Mouse (Mus musculus) induced T-regulatory cell, adult 2 months (primary cell): ENCODE results near the gene Snd1.
A peak's percentile ranks its signal among the peaks of the same experiment; 100 is the strongest.

Experiments
- DNase-seq: peaks from one replicate; pipeline ENCODE4 v3.0.0-alpha.2; 2012; ENCODE audit warnings: low read depth

The Snd1 gene

DNA sequence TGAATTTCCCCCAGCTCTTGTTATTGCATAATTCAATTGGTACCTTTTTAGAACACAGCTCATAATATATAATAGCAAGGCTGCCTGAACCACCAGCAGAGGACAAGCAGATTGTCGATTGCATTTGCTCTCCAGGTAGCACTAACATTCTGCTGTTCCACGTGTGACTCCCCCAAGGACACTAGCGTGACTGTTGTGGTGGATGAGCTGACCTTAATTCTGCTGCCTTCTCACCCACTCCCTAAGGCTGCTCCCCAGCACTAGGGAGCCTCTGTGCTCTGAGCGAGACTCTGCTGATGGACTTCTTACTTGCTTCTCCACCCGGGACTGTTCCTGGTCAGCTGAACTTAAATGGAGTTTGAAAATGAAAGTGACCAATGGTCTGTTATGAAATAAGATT, 329.8 kb downstream of the Snd1 start:
- no peak for DNase-seq

DNA sequence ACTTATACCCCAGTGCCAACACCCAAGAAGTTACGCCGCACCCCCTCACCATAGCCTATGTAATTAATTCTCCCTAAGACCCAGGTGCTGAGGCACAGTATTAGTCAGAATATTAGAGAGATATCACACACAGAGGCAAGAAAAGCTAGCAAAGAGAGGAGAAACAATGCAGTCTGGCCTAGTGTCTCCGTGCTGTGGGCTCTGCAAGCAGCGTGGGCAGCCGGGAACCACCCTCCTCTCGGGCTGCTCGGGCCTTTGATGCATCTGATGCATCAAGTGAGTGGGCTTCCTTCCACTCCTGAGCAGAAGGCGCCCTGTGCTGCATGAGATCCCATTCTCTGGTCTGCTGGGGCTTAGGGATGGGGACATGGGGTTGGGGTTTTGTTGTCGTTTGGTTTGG, 338.1 kb downstream of the Snd1 start:
- no peak for DNase-seq

DNA sequence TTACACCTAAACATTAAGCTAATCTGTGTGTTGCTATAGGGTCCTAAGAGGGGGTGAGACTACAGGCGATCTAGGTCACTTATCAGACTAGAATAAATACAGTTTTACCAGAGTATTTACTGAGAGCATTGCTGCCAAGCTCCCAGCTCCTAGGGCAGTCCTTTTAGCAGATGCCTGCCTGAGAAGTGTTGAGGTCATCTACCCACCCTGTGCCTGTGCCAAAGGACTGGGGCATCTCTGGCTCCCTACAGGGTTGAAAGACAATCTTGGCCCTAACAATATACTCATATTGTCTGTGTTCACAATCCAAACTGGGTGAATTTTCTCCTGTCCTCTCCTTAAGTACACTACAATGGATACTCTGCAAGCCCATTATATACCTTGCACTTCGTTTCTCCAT, 340.0 kb downstream of the Snd1 start:
- no peak for DNase-seq

DNA sequence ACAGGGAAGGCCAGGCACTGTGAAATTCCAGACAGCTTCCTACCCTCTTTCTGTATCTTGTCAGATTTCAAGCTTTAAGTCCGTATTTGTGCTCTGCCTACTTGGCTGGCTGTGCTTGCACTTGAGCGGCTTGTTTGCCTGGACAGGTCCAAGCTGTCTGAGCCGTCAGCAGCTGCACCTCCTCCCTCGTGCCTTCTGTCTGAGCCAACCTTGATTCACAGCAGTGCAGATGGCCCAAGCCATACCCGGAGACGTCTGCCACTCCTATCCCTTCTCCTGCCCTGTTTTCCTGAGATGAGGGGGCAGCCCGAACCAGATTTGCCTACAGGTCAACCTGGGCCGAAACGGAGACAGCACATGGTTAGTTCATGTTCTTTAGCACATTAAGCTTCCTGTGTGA, 342.1 kb downstream of the Snd1 start:
- DNase-seq: no peak

DNA sequence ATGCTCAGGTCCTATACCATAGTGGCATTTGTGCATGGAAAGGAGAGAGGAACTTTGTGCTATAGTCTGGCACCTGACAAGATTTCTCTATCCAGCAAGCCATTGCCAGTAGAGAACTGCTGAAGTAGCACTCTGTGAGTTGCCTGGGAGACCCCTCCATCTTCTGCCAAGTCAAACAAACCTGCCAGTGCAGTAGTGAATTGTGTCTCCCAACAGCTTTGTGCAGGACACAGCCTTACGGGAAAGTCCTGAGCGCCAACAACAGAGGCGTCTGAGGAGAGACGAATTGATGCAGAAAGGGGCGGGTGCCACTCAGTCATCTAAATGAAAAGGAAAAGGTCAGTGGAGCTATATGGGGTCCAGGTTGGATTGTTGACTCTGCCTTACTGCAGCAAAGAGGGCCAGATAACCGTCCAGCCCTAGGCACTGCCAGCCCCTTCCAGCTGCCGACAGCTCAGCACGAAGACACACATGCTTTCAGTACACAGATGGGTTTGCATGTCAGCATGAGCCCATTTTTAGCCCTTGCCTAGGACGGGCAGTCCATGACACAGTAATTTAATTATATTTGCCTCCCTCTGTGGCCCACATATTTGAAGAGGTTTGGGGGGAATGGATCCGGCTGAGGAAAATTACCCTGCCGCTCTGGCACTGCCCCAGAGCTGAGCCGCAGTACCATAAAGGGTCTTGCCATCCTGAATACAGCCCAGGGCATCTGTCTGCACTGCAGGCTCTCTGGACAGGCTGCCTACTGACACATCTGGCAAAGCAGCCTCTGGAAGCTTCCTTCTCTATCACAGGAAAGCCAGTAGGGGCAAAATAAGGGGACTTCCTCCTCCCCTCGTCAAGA, 344.8 kb downstream of the Snd1 start:
- no peak for DNase-seq

DNA sequence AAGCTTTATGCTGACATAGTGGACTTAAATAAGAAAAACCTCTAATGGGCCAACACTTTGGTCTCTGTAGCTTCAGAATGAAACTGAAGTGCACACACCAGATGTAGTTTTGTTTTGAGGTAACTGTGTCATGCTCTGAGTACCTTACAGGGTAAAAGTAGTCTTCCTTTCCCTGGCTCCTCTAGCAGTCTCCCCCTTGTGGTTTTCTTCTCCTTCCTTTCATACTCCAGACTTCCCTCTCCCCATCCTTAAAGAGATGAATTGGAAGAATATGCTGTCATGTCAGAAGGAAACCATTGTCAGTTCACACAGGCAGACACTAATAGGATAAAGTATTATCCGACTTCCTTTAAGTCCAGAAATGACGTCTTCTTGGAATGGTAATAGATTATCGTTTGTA, 347.4 kb downstream of the Snd1 start:
- no peak for DNase-seq

DNA sequence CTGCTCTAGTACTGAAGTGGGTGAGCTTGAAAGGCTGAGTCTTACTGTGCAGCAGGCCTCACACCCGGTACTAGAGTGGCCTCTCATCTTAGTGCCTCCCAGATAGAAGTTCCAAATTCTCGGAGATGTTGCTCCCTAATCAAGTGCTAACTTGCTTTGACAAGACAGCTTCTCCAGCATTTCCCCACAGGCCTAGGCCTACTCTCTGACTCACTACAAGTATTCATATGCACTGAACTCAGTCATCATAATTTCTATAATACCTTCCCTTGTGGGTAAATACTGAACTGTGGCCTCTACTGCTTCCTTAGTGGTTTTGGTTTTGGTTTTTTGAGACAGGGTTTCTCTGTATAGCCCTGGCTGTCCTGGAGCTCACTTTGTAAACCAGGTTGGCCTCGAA, 348.4 kb downstream of the Snd1 start:
- DNase-seq: no peak

DNA sequence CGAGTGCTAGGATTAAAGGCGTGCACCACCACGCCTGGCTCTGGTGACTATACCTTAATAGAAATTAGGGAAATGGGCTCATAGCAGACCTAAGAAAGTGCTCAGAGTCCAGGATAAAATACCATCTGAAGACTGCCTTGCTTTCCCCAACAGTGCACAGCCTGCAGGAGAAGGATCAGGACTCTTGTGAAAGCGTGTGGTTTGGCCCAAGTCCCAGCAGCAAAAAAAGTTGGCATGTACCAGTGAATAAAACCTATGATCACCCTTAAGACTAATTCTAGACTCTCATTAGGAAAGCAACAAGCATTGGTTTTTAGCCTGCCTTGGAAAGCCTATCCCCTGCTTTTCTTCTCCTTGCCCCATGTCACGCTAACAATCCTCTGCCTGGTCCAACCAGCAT, 348.9 kb downstream of the Snd1 start:
- DNase-seq: no peak

DNA sequence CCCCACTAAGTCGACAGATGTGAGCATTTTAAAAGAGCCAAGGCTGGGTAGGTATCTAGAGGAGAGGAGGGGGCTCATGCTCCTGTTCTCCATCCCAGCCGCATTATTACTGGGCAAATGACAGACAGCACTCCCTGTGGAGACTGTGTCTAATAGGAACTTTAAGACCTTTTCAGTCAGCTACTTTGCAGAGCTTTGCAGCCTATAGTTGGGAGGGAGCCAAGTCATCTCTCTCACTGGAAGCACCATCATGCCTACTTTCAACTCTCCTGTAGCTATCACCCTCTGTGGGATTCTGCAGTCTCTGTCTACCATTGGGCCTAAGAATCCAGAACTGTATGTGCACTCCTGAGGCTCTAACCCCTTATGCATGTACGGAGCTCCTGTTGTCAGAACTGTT, 351.0 kb downstream of the Snd1 start:
- no peak for DNase-seq

DNA sequence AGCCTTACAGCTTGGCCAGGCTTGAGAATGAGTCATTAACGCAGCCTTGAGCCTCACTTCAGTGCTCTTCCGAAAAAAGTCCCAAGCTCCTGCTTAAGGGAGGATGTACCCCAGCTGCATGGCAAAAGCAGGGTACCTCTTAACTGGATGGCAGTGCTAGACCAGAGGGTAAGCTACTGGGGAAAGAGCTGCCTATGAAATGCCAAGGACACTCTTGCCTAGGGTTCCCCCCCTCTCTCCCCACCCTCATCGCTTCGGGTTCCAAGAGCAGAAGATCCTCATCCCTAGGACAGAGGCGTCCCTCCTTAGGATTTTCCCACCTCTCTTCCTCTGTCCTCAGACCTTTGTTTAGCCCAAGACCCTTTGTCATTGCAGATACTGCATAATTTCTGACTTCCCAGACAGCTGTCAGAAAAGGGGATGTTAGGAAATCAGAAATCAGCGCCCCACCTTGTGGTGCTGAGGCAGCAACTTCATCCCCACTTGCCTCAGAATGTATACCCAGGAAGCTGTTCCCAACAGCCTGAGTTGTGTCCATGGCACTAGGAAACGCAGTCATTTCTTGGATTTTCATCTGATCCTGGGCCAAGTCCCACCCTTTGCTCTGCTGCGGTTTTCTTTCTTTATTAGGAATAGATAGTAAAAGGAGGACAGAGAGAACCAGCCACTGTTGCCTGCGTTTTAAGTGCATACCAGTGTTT, 351.9 kb downstream of the Snd1 start:
- DNase-seq: no peak

DNA sequence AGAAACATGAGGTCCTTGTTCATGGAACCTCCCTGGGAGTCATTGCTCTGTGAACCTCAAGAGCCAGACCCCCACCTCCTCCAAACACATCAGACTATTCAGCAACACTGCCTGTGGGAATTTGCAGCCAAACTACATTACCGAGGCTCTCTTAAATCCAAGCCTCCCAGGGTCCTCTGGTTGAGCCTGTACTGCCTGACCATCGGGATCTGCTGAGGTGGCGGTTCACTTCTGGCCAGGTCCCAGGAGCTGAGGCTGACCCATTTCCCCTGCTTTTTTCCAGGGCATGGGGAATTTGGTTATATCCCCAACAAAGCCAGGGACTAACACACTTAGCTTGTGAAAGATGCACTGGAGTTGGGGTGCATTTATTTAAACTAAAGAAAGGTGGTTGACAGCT, 352.6 kb downstream of the Snd1 start:
- DNase-seq: no peak

DNA sequence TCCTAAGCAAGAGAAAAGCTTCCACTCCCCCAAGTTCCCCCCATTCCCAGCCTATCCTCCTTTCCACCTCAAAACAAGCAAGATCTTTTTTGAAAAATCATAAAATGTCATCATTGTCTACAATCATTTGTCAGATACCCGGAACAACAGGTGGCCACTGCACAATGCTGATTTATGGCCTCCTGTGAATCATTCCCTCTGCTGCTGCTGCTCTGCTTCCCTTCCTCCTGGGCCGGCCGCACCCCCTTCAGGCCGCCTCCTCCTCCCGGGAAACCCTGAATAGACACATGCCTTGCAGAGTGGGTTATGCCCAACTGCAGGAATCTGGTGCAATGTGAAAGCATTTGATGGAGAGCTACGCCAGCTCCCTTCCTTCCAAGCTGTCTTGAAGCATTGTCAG, 353.7 kb downstream of the Snd1 start:
- DNase-seq: no peak

DNA sequence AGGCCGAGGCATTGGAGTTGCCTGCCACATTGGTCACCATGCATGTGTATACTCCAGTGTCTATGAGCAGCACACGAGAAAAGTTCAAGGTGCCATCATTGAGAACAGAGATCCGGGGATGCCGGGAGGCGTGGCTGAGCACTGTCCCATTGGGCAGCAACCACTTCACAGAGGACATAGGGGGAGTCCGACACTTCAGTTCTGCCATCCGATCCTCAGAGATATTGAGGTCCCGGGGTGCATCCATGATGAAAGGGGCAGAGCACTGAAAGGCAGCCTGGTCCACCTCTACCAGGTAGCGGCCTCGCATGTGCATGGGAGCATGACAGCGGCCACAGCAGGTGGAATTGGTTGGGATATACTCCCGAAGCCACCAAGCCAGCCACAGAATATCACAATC, 355.4 kb downstream of the Snd1 start:
- no peak for DNase-seq

DNA sequence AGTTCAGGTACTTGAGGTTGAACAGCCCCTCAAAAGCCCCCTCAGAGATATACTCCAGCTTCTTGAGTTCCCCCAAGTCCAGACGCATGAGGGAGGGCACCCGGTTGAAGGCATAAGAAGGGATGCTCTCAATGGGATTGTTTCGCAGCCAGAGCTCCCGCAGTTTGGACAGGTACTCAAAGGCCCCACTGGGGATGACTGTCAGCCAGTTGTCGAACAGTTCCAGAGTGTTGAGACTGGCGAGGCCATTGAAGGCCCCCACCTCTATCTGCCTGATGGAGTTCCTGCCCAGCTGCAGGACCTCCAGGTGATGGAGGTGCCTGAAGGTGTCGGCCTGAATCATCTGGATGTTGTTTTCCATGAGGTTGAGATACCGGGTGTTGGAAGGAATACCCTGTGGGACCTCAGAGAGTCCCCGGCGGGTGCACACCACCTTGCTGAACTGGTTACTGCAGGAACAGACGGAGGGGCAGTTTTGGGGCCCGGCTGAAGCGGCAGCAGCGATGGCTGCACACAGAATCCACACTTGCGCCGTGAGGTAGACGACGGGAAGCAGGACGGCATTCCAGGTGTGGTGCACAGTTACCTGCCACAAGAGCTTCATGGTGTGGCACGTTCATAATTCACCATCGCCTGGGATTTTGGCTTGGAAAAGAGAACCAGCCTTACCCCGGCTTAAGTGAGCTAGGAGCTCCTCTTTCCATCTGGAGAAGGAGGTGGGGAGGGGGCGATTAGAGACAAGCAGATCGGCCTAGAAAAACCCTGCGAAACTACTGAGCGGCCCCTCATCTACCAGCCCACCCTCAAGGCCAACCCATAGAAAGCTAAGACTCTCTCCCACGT, 356.3 kb downstream of the Snd1 start, which contains the start of gene Lrrc4:
Gene Lrrc4, minus strand, starts transcription at position 737 of the 843 bp plus-strand sequence.
- no peak for DNase-seq

DNA sequence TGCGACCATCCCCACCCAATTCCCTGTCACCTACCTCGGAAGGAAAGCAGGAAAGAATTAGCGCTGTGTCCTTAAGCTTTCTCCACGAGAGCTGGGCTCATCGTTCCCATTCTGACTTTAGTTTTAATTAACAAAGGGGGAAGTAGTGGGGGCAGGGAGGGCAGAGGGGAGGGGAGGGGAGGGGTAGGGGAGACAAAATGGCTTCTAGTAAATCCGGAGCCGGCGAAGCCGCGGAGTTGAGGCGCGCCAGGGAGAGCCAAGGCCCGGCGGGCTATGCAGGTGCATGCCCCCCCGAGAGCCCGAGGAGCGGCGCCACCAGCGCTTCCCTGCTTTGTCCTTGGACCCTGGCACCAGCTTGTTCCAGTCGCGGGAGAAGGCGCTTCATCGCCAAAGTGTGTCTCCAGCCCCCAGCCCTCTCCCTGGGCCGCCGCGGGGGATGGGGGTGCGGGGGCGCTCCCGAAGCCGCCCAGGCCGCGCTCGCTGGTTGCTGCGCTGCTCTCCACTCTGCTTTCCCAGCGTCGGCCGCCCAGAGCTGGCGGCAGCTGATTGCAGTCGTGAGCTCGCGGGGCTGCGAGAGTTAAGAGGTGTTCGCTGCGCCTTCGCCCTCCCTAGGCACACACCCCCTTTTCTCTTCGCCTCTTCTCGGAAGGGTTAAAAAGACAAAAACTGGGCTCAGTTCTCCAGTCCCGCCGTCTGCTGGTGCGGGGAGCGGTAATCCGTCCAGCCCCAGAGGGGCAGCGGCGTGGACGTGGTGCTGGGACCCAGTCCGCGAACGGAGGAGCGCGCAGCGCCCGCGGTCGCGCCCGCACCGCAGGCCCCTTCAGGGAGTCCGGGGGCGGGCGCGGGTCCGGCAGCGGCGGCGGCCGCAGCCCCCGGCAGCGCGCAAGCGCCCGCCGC, 357.2 kb downstream of the Snd1 start:
- peak; percentile 21 for DNase-seq

DNA sequence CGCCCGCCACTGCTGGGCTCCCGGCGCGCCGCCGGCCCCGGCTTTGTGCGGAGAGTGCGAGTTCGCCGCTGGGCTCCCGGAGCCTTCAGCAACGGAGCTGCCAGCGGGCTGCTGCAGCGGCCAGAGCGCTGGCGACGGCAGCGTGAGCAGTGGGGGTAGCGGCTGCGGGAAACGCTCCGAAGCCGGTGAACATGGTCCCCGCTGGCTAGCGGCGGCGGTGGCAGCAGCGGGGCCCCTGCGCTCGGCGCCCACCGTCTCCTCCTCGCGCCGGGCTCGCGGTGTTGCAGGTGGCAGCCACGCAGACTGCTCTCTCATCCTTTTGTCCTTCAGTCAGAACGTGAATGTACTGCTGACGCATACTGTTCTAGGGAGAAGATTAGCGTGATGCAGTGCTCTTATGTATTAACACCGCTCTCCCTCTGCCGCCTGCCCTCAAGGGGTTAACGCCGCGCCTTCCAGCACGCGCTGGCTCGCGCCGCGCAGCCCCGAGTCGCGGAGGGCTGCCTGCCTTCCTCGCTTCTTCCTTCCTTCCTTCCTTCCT, 357.9 kb downstream of the Snd1 start:
- peak; percentile 37 for DNase-seq

DNA sequence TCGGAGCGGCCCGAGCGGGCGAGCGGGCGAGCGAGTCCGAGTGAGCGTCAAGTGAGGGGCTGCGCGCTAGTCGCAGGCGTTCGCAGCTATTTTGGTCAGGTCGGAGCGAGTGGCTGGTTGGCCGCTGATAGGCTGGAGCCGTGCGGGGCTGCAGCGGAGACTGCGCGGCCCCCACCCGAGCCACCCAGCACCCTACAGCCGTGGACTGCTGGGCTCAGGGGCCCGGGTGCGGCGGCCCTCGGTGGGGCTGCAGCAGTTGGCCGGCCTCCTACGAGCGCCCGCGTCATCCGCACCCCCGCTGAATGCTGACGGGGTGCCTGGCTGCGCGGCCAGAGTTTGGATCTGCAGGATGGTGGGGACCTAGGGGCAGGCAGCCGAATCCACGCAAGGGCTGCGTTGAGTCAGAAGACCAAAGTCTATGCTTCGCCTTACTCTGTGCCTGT, 358.5 kb downstream of the Snd1 start:
- DNase-seq: no peak

DNA sequence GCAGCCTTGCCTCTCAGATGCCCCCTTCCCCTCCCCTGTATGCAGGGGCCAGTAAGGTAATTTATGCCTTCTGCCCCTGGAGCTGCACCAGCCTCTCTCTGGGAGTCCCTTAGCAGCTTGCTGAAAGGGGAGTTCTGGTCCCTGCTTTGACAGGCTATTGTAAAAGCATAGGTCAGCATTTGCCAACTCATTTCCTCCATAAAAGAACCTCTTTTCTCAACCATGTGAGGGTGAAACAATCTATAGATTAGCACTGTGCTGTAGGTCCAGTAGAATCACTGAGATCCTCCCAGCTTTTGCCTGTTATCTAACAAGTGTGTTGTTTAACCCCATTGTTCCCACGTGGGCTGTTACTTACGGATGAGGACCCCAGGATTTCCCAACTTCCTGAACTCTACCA, 359.1 kb downstream of the Snd1 start:
- DNase-seq: no peak

DNA sequence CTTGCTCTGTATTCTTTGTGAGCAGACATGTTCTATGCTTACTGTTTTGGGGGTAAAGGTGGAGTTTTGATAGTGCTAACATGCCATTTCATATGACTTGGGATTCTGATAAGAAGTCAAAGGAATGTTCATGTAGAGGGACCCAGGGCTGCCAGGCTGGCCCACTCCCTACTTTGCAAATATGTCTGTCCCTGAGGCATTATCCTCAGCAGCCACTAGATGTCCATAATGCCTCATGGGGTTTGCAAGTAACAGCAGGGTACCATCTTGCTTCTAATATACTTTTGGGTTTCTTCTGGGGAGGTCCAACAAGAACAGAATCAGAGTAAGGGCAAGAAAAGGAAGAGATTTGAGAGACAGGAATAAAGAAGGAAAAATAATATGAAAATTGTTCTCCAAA, 361.7 kb downstream of the Snd1 start:
- DNase-seq: no peak

DNA sequence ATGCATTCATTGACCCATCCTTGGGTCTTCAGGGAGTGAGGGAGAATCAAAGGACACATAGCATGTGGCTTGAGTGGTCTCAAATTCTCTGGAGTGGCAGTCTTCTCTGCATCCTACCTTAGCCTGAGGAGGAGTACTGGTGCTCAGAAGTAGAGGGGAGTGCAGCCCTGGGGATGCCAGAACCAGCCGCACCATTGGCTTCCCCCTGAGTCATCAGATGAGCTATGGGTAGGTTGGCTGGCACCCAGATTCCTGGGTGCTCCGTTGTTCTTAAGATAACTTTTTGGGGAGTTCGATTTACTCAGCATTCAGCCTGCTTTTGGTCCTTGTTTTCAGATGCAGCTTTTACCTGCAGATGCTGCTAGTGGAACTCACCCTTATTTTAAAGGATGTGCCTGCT, 366.6 kb downstream of the Snd1 start:
- no peak for DNase-seq
